Mouse (Mus musculus) limb, embryonic 12.5 days (tissue): ENCODE measurements at regions not wholly inside any gene's neighbourhood (a gene's known extent, or its start where the extent isn't known, plus 50 kb on each side); places are given as distances from the start of the nearest gene placed in this dataset.

ENCODE experiments used
- ATAC-seq: fragments of 200-750 bp; cut with Nextera tagmentation; 2 replicates; pipeline ENCODE4 v1.8.0; 2017; ENCODE audit warnings: low read depth, moderate TSS enrichment; ENCODE audit not compliant: insufficient number of reproducible peaks, insufficient read depth, low FRiP score, low TSS enrichment
- H3K27ac ChIP-seq: fragments of 300-500 bp; sonication (generic); 2 replicates; pipeline ENCODE4 v1.5.1; 2016; ENCODE audit warnings: mild to moderate bottlenecking, moderate library complexity
- H3K27me3 ChIP-seq: fragments of 300-500 bp; sonication (generic); 2 replicates; pipeline ENCODE4 v1.6.1; 2016; ENCODE audit warnings: mild to moderate bottlenecking, moderate library complexity
- H3K36me3 ChIP-seq: fragments of 300-500 bp; sonication (generic); 2 replicates; pipeline ENCODE4 v1.6.1; 2016; ENCODE audit warnings: mild to moderate bottlenecking, moderate library complexity
- H3K4me1 ChIP-seq: fragments of 300-500 bp; sonication (generic); replicated peaks from 2 replicates; pipeline ENCODE4 v1.6.1; 2016
- H3K4me2 ChIP-seq: fragments of 300-500 bp; sonication (generic); 2 replicates; pipeline ENCODE4 v1.6.1; 2016; ENCODE audit warnings: mild to moderate bottlenecking, moderate library complexity
- H3K4me3 ChIP-seq: fragments of 300-500 bp; sonication (generic); replicated peaks from 2 replicates; pipeline ENCODE4 v1.5.1; 2016; ENCODE audit warnings: mild to moderate bottlenecking
- H3K9ac ChIP-seq: fragments of 300-500 bp; sonication (generic); replicated peaks from 2 replicates; pipeline ENCODE4 v1.6.1; 2016; ENCODE audit warnings: mild to moderate bottlenecking, moderate library complexity
- H3K9me3 ChIP-seq: fragments of 300-500 bp; sonication (generic); 2 replicates; pipeline ENCODE4 v1.6.1; 2016; ENCODE audit warnings: mild to moderate bottlenecking, moderate library complexity
- WGBS: fragments of 180-500 bp; shearing (Covaris S2); methylation state at CpG from one replicate; pipeline ENCODE4 v1.1.7; 2016; 5-methylcytosine and 5-hydroxymethylcytosine counted together

- no peak overlapping the region for H3K9ac ChIP-seq
- no peaks in the 10 kb centered on the region for H3K9me3 ChIP-seq
- no peaks in the 10 kb centered on the region for H3K4me1 ChIP-seq
- WGBS, result 83% methylated on average over 3 of the region's 3 CpGs
- H3K36me3 ChIP-seq, result no peaks in the 10 kb centered on the region
- no peak overlapping the region for H3K27ac ChIP-seq
- no peak overlapping the region for H3K4me3 ChIP-seq
- H3K27me3 ChIP-seq, result no peaks in the 10 kb centered on the region
- peak; percentile 52; the same call in 1 of the 2 replicates for ATAC-seq
- no peak overlapping the region for H3K4me2 ChIP-seq
These were observed 61.3 kb upstream of the Gm3839 start for GRCm38 (mm10) chr14:11417857-11418256.

GRCm38 (mm10) chr14:11422306-11422705, 65.8 kb upstream of the Gm3839 start:
- Histone ChIP-seq H3K4me2 (no peak overlapping the region), H3K9me3 (no peaks in the 10 kb centered on the region), H3K4me1 (no peaks in the 10 kb centered on the region), H3K27me3 (no peaks in the 10 kb centered on the region), H3K27ac (no peak overlapping the region), H3K9ac (no peak overlapping the region), H3K36me3 (no peaks in the 10 kb centered on the region), H3K4me3 (no peak overlapping the region)
- WGBS, result 57% methylated on average over 1 of the region's 1 CpGs
- ATAC-seq, result no peak

DNA sequence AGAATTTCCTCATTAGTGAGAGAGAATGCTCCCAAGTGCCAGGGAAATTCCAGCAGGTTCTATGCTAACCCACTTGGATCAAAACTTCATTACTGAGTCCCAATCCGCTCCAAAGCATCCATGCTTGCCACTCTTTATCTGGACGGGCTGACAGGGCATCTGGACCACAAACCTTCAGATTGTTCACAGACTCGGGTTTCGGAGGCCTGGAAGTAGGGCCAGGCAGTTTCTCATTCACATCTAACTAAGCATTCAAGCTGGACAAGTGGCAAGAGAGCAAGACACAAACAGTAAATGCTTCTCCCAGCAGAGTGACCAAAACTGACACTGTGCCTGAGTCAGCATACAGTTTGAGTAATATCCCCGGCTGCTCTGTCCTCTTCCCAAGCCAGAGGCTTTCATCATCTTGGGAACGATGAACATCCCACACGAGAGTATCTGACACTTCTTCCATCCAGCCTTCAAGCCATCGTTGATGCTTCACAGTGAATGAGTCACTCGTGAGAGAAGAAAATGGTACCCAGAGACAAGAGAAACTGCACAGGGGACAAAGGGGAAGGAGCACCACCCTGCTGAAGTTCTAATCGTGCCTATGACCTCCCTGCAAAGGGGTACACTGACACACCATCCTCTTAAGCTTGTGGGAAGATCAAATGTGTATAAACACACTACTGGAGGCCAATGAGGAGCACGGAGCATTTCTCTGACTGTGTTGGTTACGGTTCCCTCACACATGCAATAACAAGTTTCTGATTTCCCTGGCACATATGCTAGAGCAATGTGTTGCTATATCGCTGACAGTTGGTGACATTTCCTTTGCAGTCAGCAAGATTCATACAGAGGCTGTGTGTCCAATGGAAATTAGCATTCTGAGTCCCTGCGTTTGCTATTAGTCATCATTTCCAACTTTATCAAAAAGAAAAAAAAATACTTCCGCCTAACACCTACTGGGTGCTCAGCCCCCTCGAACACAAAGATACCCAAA, 72.0 kb upstream of the Gm3839 start:
- ATAC-seq, result no peak
- Histone ChIP-seq H3K9ac (no peak overlapping the region), H3K27me3 (no peaks in the 10 kb centered on the region), H3K36me3 (no peaks in the 10 kb centered on the region), H3K4me3 (no peak overlapping the region), H3K4me2 (no peak overlapping the region), H3K9me3 (no peaks in the 10 kb centered on the region), H3K27ac (no peak overlapping the region), H3K4me1 (no peaks in the 10 kb centered on the region)
- 86% methylated on average over 16 of the region's 16 CpGs for WGBS

DNA sequence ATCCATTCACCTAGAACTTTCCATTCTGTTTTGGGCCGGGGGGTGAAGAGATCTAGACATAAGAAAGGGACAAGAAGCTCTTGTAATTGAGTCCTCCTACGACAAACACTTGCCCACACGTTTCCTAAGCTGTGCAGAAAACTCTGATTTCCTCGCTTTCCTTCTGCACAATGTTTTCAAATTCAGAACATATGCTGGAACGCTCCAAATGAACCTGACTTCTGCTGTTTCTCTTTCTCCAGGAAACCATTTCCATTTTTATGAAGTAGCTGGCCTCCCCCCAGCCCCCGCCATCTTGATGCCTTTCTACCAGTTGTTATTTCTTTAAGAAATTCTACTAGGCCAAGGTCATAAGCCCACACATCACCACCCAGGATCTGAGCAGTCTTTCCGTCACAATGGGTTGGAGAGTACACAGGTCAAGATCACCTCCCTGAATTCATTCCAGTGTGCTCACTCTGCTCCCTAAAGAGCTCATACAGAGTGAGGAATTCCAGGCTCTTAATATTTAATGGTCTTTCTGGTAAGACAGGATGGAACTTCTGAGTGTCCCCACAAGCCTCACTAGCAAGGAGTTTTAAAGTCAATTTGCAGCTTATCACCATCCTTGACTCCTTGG, 78.7 kb upstream of the Gm3839 start:
- Histone ChIP-seq H3K4me3 (no peak overlapping the region), H3K36me3 (no peaks in the 10 kb centered on the region), H3K4me2 (no peak overlapping the region), H3K9ac (no peak overlapping the region), H3K27ac (0 out of 2 replicates have a peak overlapping the region, but pooled peaks have one; percentile 17), H3K27me3 (no peaks in the 10 kb centered on the region), H3K9me3 (no peaks in the 10 kb centered on the region), H3K4me1 (peaks cover 10% of the 10 kb centered on the region; the same call in 1 of the 2 replicates)
- 61% methylated on average over 7 of the region's 7 CpGs for WGBS
- ATAC-seq, result no peak

DNA sequence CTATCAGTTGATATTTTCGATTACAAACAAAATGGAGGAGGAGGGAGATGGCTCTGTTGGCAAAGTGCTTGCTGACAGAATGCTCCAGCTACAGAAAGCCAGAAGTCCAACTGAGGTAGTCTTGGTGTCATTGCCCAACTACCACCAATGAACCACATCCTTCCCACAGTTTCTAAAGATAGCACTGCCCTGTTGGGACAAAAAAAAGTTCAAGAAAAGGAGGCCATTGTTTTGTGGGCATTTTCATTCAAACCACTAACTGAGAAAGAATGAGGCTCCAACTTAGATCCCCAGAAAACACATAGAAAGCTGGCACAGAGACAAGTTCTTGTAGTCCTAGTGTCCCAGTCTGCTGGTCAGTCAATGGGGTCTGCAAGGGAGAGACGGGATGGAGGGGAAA, 82.1 kb upstream of the Gm3839 start:
- Histone ChIP-seq H3K4me2 (no peak overlapping the region), H3K4me1 (peaks cover 10% of the 10 kb centered on the region; the same call in 1 of the 2 replicates), H3K36me3 (no peaks in the 10 kb centered on the region), H3K9me3 (no peaks in the 10 kb centered on the region), H3K9ac (no peak overlapping the region), H3K27me3 (no peaks in the 10 kb centered on the region), H3K4me3 (no peak overlapping the region), H3K27ac (no peak overlapping the region)
- 75% methylated on average over 2 of the region's 2 CpGs for WGBS
- ATAC-seq, result no peak

DNA sequence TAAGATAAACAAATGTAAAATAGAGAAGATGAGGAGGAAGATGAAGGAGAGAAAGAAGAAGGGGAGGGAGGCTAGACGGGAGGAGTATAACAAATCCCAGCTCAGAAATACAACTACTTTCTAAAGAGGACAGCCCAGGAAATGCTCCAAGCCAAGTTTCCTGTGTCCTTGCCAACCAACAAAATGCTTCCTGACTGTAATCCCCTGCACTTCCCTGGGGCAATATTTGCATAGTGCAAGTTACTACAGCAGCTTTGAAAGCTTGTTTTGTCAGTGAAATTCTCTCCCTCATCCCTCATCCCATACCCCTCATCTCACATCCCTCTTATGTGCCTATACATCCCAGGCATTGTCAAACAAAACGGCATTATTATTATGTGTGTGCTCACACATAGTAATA, 83.7 kb upstream of the Gm3839 start:
- Histone ChIP-seq H3K27me3 (no peaks in the 10 kb centered on the region), H3K4me1 (0 out of 2 replicates have a peak, but pooled peaks cover 4% of the 10 kb centered on the region), H3K9ac (no peak overlapping the region), H3K27ac (no peak overlapping the region), H3K4me2 (no peak overlapping the region), H3K9me3 (no peaks in the 10 kb centered on the region), H3K36me3 (no peaks in the 10 kb centered on the region), H3K4me3 (no peak overlapping the region)
- ATAC-seq, result no peak
- WGBS, result 79% methylated on average over 2 of the region's 2 CpGs

GRCm38 (mm10) chr14:11449958-11450357, 93.4 kb upstream of the Gm3839 start:
- H3K9ac ChIP-seq, result no peak overlapping the region
- H3K4me2 ChIP-seq, result no peak overlapping the region
- no peak overlapping the region for H3K4me3 ChIP-seq
- peaks cover 5% of the 10 kb centered on the region; the same call in 1 of the 2 replicates for H3K9me3 ChIP-seq
- 83% methylated on average over 2 of the region's 2 CpGs for WGBS
- no peak for ATAC-seq
- no peaks in the 10 kb centered on the region; the same call in 1 of the 2 replicates for H3K4me1 ChIP-seq
- H3K27me3 ChIP-seq, result no peaks in the 10 kb centered on the region
- no peak overlapping the region for H3K27ac ChIP-seq
- H3K36me3 ChIP-seq, result no peaks in the 10 kb centered on the region

DNA sequence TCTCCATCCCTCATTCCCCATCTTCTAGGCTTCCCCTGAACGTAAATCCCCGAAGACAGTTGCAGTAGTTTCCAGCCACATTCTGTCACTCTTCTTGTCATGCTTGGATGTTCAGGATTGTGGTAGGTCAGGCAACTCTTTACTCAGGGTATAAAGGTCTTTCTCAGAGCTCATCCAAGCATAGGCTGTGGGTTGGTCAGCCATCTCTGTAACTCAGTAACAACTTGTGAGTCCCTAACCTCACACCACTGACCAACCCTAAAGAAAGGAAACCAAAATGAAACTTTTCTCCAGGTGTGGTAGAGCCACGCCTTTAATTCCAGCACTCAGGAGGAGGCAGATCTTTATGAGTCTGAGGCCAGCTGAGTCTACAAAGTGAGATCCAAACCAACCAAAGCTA, 75.6 kb upstream of the Ptprg start:
- Histone ChIP-seq H3K4me3 (no peak overlapping the region), H3K27ac (no peak overlapping the region), H3K9me3 (no peaks in the 10 kb centered on the region), H3K36me3 (no peaks in the 10 kb centered on the region), H3K9ac (no peak overlapping the region), H3K4me1 (no peaks in the 10 kb centered on the region), H3K4me2 (no peak overlapping the region), H3K27me3 (no peaks in the 10 kb centered on the region)
- WGBS, result 91% methylated on average over 3 of the region's 3 CpGs
- no peak for ATAC-seq

- no peaks in the 10 kb centered on the region for H3K36me3 ChIP-seq
- no peaks in the 10 kb centered on the region for H3K27me3 ChIP-seq
- 66% methylated on average over 4 of the region's 4 CpGs for WGBS
- ATAC-seq, result no peak
- H3K9ac ChIP-seq, result no peak overlapping the region
- H3K4me2 ChIP-seq, result no peak overlapping the region
- H3K9me3 ChIP-seq, result no peaks in the 10 kb centered on the region
- no peak overlapping the region for H3K27ac ChIP-seq
- H3K4me1 ChIP-seq, result no peaks in the 10 kb centered on the region
- H3K4me3 ChIP-seq, result no peak overlapping the region
These were observed 71.2 kb upstream of the Ptprg start for GRCm38 (mm10) chr14:11482151-11482550.

- Histone ChIP-seq H3K27me3 (no peaks in the 10 kb centered on the region), H3K9me3 (no peaks in the 10 kb centered on the region), H3K4me2 (no peak overlapping the region), H3K9ac (no peak overlapping the region), H3K36me3 (no peaks in the 10 kb centered on the region), H3K4me3 (no peak overlapping the region), H3K4me1 (no peaks in the 10 kb centered on the region), H3K27ac (no peak overlapping the region)
- 54% methylated on average over 3 of the region's 3 CpGs for WGBS
- no peak for ATAC-seq
These were observed 67.0 kb upstream of the Ptprg start for GRCm38 (mm10) chr14:11486287-11486686.

GRCm38 (mm10) chr14:11501744-11502143, 51.6 kb upstream of the Ptprg start:
- Histone ChIP-seq H3K27ac (no peak overlapping the region), H3K4me2 (no peak overlapping the region), H3K27me3 (no peaks in the 10 kb centered on the region), H3K36me3 (no peaks in the 10 kb centered on the region), H3K4me1 (peaks cover 12% of the 10 kb centered on the region), H3K9ac (no peak overlapping the region), H3K9me3 (no peaks in the 10 kb centered on the region), H3K4me3 (no peak overlapping the region)
- no peak for ATAC-seq
- WGBS, result 71% methylated on average over 7 of the region's 7 CpGs
